Mouse (Mus musculus): ENCODE results near the gene Ptcra.
"Not testable (repeated sequence)": the region's sequence is repeated elsewhere in the genome, so short reads cannot be mapped to it uniquely, and the experiment has no call there.

Ptcra gene

GRCm38 (mm10) chr17:46763544-46763943, at the start of gene Ptcra:
Gene Ptcra (minus strand): TSS chr17:46763712.
- DNase-seq: no peak

DNA sequence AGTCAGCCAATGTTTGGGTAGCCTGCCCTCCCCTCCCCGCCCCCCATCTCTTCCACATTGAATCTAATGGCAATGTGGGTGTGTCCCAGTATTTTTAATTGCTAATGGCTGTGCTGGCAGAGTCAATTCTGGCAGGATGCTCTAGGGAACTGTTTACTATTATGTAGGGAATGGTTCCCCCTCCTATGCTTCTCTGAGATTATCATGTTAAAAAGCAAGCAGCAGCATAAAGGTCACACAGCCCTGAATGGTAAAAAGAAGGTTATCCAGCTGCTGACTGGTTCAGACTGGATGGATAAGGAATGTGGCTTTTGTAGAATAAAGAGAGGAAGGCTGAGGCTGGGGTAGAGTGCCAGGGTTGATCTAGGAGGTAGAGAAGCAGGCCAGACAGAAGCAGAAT, 48.9 kb upstream of the Ptcra start:
- DNase-seq: no peak

DNA sequence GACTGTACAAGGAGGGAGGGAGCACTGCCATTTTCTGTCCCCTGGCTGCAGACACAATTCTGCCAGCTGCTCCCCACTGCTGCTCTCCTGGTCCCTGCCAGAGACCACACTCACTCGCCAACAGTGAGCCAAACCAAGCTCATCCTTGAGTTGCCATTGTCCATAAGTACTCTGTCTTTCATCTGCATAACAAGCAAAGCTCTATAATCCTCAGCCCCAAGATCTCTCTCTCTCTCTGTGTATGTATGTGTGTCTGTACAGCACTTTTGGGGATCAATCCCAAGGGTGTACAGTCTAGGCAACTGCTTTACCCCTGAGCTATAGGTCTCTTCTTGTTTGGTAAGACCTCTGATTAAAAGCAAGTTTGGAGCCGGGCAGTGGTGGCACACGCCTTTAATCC, 47.2 kb upstream of the Ptcra start:
- DNase-seq: no peak

DNA sequence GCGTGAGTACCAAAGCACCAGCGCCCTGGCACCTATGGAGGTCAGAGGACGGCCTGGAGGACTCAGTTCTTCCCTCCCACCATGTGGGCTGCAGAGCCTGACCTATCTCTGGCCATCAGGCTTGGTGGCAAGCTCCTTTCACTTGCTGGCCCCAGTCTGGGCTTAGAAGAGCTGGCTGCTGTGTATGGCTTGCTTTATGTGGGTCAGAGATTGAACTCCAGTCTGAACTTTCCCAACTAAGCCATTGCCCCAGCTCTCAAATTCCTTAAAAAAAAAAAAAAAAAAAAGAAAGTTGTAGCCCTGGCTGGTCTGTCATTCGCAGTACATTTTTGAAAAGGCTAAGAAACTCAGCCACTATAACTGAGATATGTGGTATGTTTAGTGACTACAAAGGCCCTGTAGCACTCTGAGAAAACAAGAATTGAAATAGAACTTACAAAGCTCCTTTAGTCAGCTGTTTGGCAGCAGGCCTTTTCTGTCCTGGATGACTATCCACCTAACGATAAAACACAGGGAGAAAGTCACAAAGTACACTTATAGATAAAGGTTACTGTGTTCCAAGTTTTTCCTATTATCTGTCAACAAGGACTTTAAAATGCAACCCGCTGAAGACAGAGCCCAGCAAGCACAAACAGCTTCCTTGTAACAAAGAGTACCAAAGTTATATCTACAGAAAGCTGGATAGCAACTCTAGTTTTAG, 45.8 kb upstream of the Ptcra start:
- no peak for DNase-seq

- DNase-seq: no peak
Observed at GRCm38 (mm10) chr17:46808376-46808775, 44.9 kb upstream of the Ptcra start.

DNA sequence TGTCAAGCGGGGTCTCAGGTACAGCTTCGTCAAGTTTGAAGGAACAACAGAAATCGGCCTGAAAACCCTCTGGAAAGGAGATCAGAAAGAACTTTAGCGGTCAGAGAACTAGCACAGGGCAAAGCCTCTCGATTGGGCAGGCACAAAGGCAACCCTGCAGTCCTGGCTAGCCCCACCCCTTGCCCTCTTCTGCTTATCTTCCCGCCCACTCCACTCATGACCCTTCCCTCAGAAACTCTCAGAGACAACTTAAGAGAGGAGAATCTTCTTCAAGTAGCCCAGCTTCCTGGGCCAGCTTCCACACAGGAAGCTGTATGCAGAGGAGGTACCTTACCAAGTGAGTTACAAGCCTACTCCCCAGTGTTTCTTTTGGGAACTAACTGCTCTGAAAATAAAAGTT, 38.2 kb upstream of the Ptcra start:
- no peak for DNase-seq

GRCm38 (mm10) chr17:46799680-46800079, 36.2 kb upstream of the Ptcra start:
- no peak for DNase-seq

GRCm38 (mm10) chr17:46797386-46797785, 33.9 kb upstream of the Ptcra start:
- DNase-seq: no peak

DNA sequence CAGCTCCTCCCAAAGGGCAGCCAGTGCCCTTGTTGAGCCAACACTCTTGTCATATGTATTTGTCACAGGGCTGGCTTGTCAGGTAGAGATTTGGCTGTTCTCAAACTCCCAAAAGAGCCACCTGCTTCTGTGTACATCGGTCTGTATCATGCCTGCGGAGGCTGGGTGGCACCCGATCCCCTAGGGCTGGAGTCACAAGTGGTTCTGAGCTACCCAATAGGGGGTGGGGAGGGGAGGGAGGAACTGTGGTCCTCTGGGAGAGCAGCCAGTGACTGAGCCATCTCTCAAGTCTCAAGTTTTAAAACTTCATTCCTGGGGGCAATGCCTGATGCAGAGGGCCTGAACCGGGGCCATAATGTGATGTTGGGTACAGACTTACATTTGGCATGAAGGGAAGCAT, 33.2 kb upstream of the Ptcra start:
- DNase-seq: no peak

DNA sequence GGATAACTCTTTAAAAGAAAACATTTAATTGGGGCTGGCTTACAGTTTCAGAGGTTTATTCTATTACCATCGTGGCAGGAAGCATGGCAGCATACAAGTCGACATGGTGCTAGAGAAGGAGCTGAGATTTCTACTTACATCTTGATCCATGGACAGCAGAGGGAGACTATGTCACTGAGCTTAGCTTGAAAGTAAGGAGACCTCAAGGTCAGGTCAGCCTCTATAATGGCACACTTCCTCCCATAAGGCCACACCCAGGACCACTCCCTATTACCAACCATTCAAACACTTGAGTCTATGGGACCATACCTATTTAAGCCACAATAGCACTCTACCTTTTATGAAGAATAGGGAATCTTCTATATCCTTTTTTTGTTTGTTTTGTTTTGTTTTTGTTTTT, 29.5 kb upstream of the Ptcra start:
- no peak for DNase-seq

DNA sequence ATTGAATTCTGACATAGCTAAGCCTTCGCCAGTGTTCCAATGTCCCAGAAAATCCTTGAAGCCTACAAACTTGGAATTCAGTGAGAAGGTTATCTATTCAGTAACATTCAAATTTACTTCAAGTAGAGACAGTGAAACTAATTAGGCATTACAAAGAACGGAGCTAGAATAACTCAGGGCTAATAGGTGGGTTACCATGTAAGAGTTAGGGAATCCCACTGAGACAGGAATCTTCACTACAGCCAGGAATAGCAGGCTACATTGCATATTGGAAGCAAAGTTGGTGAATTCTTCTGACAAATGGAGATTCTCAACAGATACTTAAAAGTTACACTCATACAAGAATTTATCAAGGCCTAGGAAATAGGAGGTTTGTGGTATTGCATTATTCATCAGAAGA, 24.5 kb upstream of the Ptcra start:
- not testable (repeated sequence) for DNase-seq

GRCm38 (mm10) chr17:46786952-46787351, 23.4 kb upstream of the Ptcra start:
- DNase-seq: no peak

- DNase-seq: no peak
Observed at GRCm38 (mm10) chr17:46783222-46783565, 19.7 kb upstream of the Ptcra start.

- DNase-seq: peak; percentile 89
Observed at GRCm38 (mm10) chr17:46782341-46783221, 19.1 kb upstream of the Ptcra start, which contains the start of gene Rpl7l1. Gene Rpl7l1 (minus strand): TSS chr17:46782672.

GRCm38 (mm10) chr17:46781876-46782275, 18.4 kb upstream of the Ptcra start:
- no peak for DNase-seq

GRCm38 (mm10) chr17:46776087-46776486, 12.6 kb upstream of the Ptcra start:
- no peak for DNase-seq

DNA sequence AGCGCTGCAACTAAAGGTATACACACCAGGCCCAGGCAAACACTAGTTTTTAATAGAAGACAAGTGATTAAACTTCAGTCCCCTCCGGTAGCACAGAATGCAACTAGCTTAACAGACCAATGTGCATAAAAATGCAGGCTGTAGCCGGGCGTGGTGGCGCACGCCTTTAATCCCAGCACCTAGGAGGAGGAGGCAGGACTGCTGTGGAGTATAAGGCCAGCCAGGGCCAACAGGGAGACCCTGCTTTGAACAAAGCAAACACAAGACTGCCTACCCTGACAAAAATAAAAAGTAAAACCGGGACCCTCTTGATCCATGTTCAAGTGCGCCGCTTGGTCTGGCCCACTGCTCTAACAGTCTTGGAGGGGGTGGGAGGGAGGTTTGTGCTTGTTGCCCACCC, 11.6 kb upstream of the Ptcra start:
- DNase-seq: no peak

GRCm38 (mm10) chr17:46774131-46774472, 10.6 kb upstream of the Ptcra start:
- no peak for DNase-seq

- DNase-seq: no peak
Observed at GRCm38 (mm10) chr17:46773278-46774130, 10.0 kb upstream of the Ptcra start.

DNA sequence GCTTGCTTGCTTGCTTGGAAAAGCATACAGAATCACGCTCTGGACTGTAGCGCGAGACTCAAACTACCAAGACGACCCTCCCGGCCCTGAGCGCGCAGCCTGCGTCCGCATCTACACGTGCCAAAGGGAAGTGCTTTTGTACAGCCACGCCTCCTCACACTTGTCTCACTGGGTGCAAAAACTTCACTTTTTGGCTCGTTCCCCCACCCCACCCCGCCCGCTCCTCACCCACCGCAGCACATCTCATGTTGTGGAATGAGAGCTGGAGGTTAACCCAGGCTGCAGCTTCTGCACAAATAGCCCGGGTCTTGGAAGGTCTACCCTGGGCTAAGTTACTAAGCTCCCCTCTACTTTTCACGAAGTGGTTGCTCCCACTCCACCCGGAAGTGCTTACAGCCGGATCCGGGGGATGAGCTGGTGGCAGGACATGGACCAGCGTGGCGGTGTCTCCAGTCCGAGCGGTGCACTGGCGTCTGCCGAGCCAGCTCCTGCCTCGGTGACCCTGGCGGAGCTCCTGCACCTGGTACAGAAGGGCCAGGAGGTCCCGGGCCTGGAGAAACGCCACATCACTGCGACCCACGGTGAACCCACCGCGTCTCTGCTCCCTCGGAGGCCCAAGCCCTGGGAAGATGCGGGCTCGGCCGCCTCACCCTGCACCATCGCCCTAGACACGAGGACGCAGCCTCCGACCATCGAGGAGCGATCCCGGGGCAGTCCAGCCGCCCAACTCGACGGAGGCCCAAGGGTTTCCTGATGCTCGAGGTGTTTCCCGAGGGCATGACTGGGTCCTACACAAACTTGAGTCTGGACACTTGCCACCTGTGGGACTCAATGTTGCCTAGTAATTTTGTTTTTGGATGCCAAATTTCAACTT, 9.1 kb upstream of the Ptcra start, which contains the start of gene 2310039H08Rik:
TSS of gene 2310039H08Rik (plus strand) at position 232 of the 874 bp plus-strand sequence.
- peak; percentile 75 for DNase-seq

- DNase-seq: no peak
Observed at GRCm38 (mm10) chr17:46772038-46772403, 8.5 kb upstream of the Ptcra start.

GRCm38 (mm10) chr17:46771616-46772015, 8.1 kb upstream of the Ptcra start:
- DNase-seq: peak; percentile 30

Data from cerebellum, adult 11 months (tissue).